Mouse (Mus musculus) inflammation-experienced regulatory T-cells (primary cell): ENCODE results near the gene B020031M17Rik. TPM values are rescaled to one million over a fixed set of nuclear protein-coding genes. Genes with fewer than 3 reads are reported as not detected.

ENCODE experiments used
- polyA plus RNA-seq, 2 experiments: library from polyadenylated mRNA; unstranded; fragments of 100-300 nt; shearing (Covaris generic); gene quantifications; one replicate each; pipeline ENCODE4 v1.2.1; 2017

B020031M17Rik gene
- polyA plus RNA-seq = not detected

GRCm38 (mm10) chr13:119950706-119951105 lies at the start of gene B020031M17Rik:
TSS of gene B020031M17Rik (minus strand) at chr13:119950806.

GRCm38 (mm10) chr13:119929172-119929571 lies 21.4 kb downstream of the B020031M17Rik start, which contains the start of gene Gm21761:
TSS of gene Gm21761 (minus strand) at chr13:119929272.

Other genes with a start within 250 kb of the B020031M17Rik start
- gene Nim1k, start 194.9 kb downstream of the B020031M17Rik start, polyA plus RNA-seq = 1 to 10 TPM in 1 of 2 experiments, under 1 TPM in 1; 0.52 to 1.5 TPM
- 10 to 100 TPM; 23.6 to 34.4 TPM for gene Zfp131, start 159.9 kb downstream of the B020031M17Rik start, polyA plus RNA-seq
- not detected for gene AF067063, start 120.6 kb downstream of the B020031M17Rik start, polyA plus RNA-seq
- not detected for gene D13Ertd608e, start 114.8 kb downstream of the B020031M17Rik start, polyA plus RNA-seq
- not detected for gene Tcstv1, start 56.0 kb downstream of the B020031M17Rik start, polyA plus RNA-seq
- 1 to 10 TPM in 1 of 2 experiments, not detected in 1; 1.1 TPM for gene Gm21761, start 21.5 kb downstream of the B020031M17Rik start, polyA plus RNA-seq
- not detected for gene Gm36079, start 76.2 kb upstream of the B020031M17Rik start, polyA plus RNA-seq
- gene Gm21188, start 101.4 kb upstream of the B020031M17Rik start, polyA plus RNA-seq = 1 to 10 TPM in 1 of 2 experiments, not detected in 1; 1.1 TPM
- gene Gm20767, start 189.4 kb upstream of the B020031M17Rik start, polyA plus RNA-seq = not detected
- under 1 TPM in 1 of 2 experiments, not detected in 1; 0.18 TPM for gene Gm21818, start 221.6 kb upstream of the B020031M17Rik start, polyA plus RNA-seq